Mouse (Mus musculus) kidney, adult 2 months (tissue): ENCODE data around the gene Dgke. TPM values are rescaled to one million over a fixed set of nuclear protein-coding genes. Genes with fewer than 3 reads are reported as not detected.
"Not testable (repeated sequence)": the region's sequence is repeated elsewhere in the genome, so short reads cannot be mapped to it uniquely, and the experiment has no call there.

Experiments
- DNase-seq: peaks from one replicate; pipeline ENCODE4 v3.0.0; 2021
- H3K27ac ChIP-seq: fragments of 200-500 bp; 2 replicates; pipeline ENCODE4 v1.5.1; 2012; ENCODE audit warnings: low read depth, low read length, control low read depth, inconsistent platforms; ENCODE audit not compliant: insufficient read depth
- H3K27me3 ChIP-seq: fragments of 200-500 bp; replicated peaks from 2 replicates; pipeline ENCODE4 v1.6.1; 2012; ENCODE audit warnings: mild to moderate bottlenecking, moderate library complexity, low read length, inconsistent platforms; ENCODE audit not compliant: control insufficient read depth, insufficient read depth
- H3K36me3 ChIP-seq: fragments of 200-500 bp; 2 replicates; pipeline ENCODE4 v1.6.1; 2012; ENCODE audit warnings: mild to moderate bottlenecking, moderate library complexity, low read length, inconsistent platforms; ENCODE audit not compliant: control insufficient read depth, insufficient read depth
- H3K4me1 ChIP-seq: fragments of 200-500 bp; 2 replicates; pipeline ENCODE4 v1.6.1; 2011; ENCODE audit warnings: low read length; ENCODE audit not compliant: control insufficient read depth, insufficient read depth
- H3K4me3 ChIP-seq: fragments of 200-500 bp; 2 replicates; pipeline ENCODE4 v1.5.1; 2011; ENCODE audit warnings: mild to moderate bottlenecking, low read depth, low read length, control low read depth; ENCODE audit not compliant: insufficient read depth
- CTCF ChIP-seq: fragments of 200-500 bp; conservative IDR thresholded peaks from 2 replicates; pipeline ENCODE4 v1.5.1; 2011; ENCODE audit warnings: low read depth, mild to moderate bottlenecking, control low read depth, low read length, moderate library complexity, mixed read lengths; ENCODE audit not compliant: insufficient read depth, insufficient read length
- POLR2A ChIP-seq: fragments of 200-500 bp; IDR thresholded peaks from one replicate; pipeline ENCODE4 v1.6.1; 2011; ENCODE audit warnings: low read depth, low read length, control low read depth
- WGBS: fragments of 180-500 bp; shearing (Covaris S2); methylation state at CpG from one replicate; pipeline ENCODE4 v1.1.7; 2018; 5-methylcytosine and 5-hydroxymethylcytosine counted together
- polyA plus RNA-seq: library from polyadenylated mRNA; depleted of rRNA; stranded (reverse); fragments of >200 nt; gene quantifications from 2 replicates; pipeline ENCODE4 v1.2.3, GENCODE M21; 2012

The Dgke gene
- polyA plus RNA-seq, 1 experiment = 2.4 TPM

- TF ChIP-seq CTCF = no peak
- TF ChIP-seq POLR2A = no peak
- Histone ChIP-seq H3K27ac (no peak overlapping the region), H3K4me3 (no peak overlapping the region), H3K4me1 (no peaks in the 10 kb centered on the region), H3K36me3 (no peaks in the 10 kb centered on the region), H3K27me3 (no peaks in the 10 kb centered on the region)
- 32% methylated on average over 7 of the region's 7 CpGs for WGBS
- peak; percentile 61 for DNase-seq
Observed at GRCm38 (mm10) chr11:89084601-89085000, 18.0 kb upstream of the Dgke start.

- H3K27me3 ChIP-seq, H3K4me3 ChIP-seq, H3K36me3 ChIP-seq, H3K4me1 ChIP-seq, H3K27ac ChIP-seq, DNase-seq: not testable (repeated sequence)
- WGBS = 66% methylated on average over 3 of the region's 3 CpGs
Observed at GRCm38 (mm10) chr11:89082691-89083090, 16.0 kb upstream of the Dgke start.

GRCm38 (mm10) chr11:89081906-89082305 is 15.3 kb upstream of the Dgke start:
- WGBS = 44% methylated on average over 5 of the region's 5 CpGs
- not testable (repeated sequence) for H3K4me3 ChIP-seq, DNase-seq, H3K4me1 ChIP-seq, H3K27ac ChIP-seq, H3K36me3 ChIP-seq, H3K27me3 ChIP-seq

- Histone ChIP-seq H3K36me3 (no peaks in the 10 kb centered on the region), H3K4me3 (no peak overlapping the region), H3K27me3 (no peaks in the 10 kb centered on the region), H3K27ac (no peak overlapping the region), H3K4me1 (no peaks in the 10 kb centered on the region)
- no peak for TF ChIP-seq CTCF
- no peak for TF ChIP-seq POLR2A
- no peak for DNase-seq
- 71% methylated on average over 16 of the region's 16 CpGs for WGBS
Observed at GRCm38 (mm10) chr11:89078996-89079680, 12.5 kb upstream of the Dgke start.

- Histone ChIP-seq H3K4me3 (no peak overlapping the region), H3K27me3 (no peaks in the 10 kb centered on the region), H3K36me3 (no peaks in the 10 kb centered on the region), H3K27ac (no peak overlapping the region), H3K4me1 (no peaks in the 10 kb centered on the region)
- DNase-seq = no peak
- WGBS = 90% methylated on average over 3 of the region's 3 CpGs
- TF ChIP-seq CTCF (no peak), POLR2A (no peak)
Observed at GRCm38 (mm10) chr11:89078305-89078704, 11.7 kb upstream of the Dgke start.

- Histone ChIP-seq H3K36me3 (no peaks in the 10 kb centered on the region), H3K4me1 (no peaks in the 10 kb centered on the region), H3K4me3 (no peak overlapping the region), H3K27me3 (no peaks in the 10 kb centered on the region), H3K27ac (no peak overlapping the region)
- 89% methylated on average over 8 of the region's 8 CpGs for WGBS
- TF ChIP-seq CTCF (no peak), POLR2A (no peak)
- no peak for DNase-seq
Observed at GRCm38 (mm10) chr11:89077601-89078000, 11.0 kb upstream of the Dgke start.

GRCm38 (mm10) chr11:89076370-89076821 is 9.7 kb upstream of the Dgke start:
- H3K36me3 ChIP-seq = no peaks in the 10 kb centered on the region
- H3K4me1 ChIP-seq = no peaks in the 10 kb centered on the region
- H3K27ac ChIP-seq = no peak overlapping the region
- peak; percentile 62 for DNase-seq
- H3K27me3 ChIP-seq = no peaks in the 10 kb centered on the region
- no peak overlapping the region for H3K4me3 ChIP-seq
- 56% methylated on average over 4 of the region's 4 CpGs for WGBS
- no peak for TF ChIP-seq CTCF
